Mouse (Mus musculus): ENCODE measurements at regions not wholly inside any gene's neighbourhood (a gene's known extent, or its start where the extent isn't known, plus 50 kb on each side); places are given as distances from the start of the nearest gene placed in this dataset.
A peak's percentile ranks its signal among the peaks of the same experiment; 100 is the strongest.
"Not testable (repeated sequence)": the region's sequence is repeated elsewhere in the genome, so short reads cannot be mapped to it uniquely, and the experiment has no call there.

DNA sequence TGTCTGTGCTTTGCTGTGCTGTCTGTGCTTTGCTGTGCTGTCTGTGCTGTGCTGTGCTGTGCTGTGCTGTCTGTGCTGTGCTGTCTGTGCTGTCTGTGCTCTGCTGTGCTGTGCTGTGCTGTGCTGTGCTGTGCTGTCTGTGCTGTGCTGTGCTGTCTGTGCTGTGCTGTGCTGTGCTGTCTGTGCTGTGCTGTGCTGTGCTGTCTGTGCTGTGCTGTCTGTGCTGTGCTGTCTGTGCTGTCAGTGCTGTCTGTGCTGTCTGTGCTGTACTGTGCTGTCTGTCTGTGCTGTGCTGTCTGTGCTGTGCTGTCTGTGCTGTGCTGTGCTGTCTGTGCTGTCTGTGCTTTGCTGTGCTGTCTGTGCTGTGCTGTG is 196.5 kb downstream of the Tcp10c start:
- not testable (repeated sequence) for DNase-seq (ENCODE audit: low read depth, low spot score)

DNA sequence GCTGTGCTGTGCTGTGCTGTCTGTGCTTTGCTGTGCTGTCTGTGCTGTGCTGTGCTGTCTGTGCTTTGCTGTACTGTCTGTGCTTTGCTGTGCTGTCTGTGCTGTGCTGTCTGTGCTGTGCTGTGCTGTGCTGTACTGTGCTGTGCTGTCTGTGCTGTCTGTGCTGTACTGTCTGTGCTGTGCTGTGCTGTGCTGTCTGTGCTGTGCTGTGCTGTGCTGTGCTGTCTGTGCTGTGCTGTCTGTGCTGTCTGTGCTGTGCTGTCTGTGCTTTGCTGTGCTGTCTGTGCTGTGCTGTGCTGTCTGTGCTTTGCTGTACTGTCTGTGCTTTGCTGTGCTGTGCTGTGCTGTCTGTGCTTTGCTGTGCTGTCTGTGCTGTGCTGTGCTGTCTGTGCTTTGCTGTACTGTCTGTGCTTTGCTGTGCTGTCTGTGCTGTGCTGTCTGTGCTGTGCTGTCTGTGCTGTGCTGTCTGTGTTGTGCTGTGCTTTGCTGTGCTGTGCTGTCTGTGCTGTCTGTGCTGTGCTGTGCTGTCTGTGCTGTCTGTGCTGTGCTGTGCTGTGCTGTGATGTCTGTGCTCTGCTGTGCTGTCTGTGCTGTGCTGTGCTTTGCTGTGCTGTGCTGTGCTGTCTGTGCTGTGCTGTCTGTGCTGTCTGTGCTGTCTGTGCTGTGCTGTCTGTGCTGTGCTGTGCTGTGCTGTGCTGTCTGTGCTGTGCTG is 197.5 kb downstream of the Tcp10c start:
- peak; percentile 44 for DNase-seq (ENCODE audit: low read depth, low spot score)

DNA sequence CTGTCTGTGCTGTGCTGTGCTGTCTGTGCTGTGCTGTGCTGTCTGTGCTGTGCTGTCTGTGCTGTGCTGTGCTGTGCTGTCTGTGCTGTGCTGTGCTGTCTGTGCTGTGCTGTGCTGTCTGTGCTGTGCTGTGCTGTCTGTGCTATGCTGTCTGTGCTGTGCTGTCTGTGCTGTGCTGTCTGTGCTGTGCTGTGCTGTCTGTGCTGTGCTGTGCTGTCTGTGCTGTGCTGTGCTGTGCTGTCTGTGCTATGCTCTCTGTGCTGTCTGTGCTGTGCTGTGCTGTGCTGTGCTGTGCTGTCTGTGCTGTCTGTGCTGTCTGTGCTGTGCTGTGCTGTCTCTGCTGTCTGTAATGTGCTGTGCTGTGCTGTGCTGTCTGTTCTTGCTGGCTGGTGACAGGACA is 198.5 kb downstream of the Tcp10c start:
- DNase-seq (ENCODE audit: low read depth, low spot score): not testable (repeated sequence)

DNA sequence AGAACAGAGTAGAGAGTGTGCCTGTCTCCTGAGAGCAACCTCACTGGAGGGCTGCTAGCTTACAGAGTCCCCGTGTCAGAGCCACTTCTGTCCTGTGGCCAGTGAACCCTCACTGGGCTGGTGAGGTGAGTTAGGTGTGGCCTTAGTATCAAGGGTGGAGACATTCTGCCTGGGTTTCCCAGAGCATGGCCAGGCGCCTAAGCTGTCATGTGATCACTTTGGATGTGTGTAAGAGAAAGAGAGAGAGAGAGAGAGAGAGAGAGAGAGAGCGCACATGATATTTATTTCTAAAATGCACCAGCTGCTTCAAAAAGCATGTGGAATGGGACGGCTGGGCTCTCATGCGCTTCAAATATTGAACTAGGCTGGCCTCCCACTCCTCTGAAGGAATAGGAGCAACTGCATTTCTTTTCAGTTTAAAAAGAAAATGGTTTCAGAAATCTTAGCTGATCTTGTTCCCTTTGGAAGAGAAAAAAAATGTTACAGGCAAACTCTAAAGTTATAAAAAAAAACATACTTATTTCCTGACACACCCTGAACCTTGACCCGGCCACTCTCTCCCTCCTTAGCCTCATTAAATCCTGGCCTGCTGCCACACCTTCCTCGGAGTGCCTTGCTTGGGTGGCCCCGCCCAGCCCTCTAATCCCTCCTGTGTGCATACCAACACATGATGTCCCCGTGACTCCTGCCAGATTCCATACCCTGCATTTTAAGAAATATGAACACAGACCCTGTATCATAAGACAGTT is 201.1 kb downstream of the Tcp10c start:
- not testable (repeated sequence) for DNase-seq (ENCODE audit: low read depth, low spot score)

DNA sequence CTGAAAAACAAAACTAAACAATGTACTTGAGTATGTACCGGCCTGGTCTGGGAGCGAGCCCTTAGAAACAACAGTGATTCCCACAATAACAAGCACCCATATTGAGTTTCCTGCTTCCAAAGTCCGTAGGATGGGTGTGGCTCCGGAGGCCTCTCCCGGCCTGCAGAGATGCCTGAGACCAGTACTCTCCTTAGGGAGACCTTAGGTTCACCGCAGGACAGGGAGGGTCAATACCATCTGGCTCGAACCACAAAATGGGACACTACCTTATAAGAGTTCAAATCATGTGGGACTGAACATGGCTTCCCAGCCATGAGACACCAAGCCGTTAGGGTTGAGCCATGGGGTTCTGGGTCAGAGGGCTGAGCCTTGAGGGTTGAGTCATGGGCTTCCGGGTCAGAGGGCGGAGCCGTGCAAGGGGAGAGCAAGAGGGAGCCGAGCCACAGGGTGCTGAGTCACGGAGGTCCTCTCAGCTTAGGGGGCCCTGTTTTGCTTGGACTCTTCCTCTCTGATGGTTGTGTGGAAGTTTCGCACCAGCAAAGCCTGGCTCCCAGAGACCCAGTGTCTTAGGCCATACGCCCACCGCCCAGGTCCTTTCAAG is 201.8 kb downstream of the Tcp10c start:
- DNase-seq (ENCODE audit: low read depth, low spot score): not testable (repeated sequence)

DNA sequence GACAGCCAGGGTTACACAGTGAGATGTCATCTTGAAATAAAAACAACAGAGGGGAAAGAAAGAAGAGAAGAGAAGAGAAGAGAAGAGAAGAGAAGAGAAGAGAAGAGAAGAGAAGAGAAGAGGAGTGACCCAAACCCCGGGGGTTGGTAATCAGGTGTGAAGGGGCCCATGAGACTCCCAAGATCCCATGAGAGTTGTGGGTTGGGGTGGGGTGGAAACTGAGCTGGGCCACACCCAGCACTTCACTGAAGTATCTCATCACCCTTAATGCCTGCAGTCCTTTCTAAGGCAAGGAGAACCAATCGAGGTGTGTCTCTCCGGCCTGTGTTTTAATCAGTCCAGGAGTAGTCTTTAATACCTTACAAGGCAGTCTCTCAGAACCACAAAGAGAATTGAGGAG is 201.5 kb upstream of the Afdn start:
- no peak for DNase-seq (ENCODE audit: low read depth, low spot score)

DNA sequence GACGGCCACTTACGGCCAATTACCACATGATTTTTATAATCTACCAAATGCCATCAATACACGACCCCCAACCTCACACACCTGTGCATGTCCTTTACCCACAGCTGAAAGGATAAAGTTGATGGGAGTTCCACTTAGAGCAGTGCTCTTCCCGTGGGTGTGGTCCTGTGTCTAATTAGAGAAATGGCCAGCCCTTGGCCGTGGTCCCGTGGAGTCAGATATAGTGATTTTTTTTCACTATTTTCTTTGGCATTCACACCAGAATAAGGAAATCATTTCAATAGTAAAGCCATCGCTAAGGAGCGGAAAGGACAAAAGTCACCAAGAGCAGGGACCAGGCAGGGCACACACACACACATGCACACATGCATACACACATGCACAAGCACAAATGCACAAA is 199.0 kb upstream of the Afdn start:
- DNase-seq (ENCODE audit: low read depth, low spot score): no peak

DNA sequence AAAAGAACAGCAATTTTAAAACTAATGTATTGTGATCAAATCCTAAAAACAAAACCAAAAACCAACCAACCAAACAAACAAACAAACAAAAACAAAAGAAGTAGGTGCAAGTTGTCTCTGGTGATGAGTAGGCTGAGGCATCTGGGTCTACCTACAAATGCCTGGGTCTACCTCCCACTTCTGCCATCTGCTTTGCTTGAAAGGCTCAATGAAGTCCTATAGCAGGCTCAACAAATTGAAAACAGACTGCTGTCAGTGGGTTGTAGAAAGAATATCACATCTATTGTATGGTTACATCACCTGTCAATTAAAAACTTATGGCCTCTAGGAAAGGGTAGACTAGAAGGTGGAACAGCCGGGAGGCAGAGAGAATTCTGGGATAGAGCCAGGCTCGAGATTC is 197.4 kb upstream of the Afdn start:
- no peak for DNase-seq (ENCODE audit: low read depth, low spot score)

DNA sequence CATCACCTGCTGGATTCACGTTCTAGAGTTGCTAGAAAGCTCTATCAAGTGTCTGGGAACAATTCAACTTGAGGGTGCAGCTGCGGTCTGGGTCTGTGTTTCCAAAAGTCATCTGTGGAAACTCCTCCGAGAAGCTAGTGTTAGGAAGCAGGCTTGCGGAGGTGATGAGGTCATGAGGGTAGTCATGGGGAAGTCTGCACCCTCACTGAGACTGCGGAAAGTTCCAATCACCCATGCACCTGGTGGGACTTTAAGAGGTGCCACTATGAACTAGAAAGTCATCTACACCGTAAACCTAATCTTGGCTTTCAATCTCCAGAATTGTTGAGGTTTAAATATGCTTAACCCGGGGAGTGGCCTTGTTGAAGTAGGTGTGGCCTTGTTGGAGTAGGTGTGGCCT is 195.5 kb upstream of the Afdn start:
- DNase-seq (ENCODE audit: low read depth, low spot score): no peak

DNA sequence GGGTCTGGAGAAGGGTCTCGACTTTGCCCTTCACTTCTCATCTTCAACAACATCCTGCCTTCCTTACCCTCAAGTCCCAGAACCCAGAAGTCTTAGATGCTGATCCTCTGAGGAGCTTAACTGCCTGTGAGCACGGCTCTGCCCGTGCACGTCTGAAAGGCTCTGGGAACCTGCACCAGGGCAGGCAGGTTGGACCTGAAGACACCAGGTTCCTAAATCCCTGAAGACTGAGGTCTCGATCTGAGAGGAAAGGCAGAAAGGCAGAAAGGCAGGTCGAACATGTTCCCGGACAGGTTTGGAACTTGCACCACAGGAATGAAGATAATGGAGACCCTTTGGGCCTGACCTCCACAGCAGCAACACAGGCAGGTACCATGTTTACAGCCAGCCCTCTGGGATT is 193.7 kb upstream of the Afdn start:
- no peak for DNase-seq (ENCODE audit: low read depth, low spot score)

DNA sequence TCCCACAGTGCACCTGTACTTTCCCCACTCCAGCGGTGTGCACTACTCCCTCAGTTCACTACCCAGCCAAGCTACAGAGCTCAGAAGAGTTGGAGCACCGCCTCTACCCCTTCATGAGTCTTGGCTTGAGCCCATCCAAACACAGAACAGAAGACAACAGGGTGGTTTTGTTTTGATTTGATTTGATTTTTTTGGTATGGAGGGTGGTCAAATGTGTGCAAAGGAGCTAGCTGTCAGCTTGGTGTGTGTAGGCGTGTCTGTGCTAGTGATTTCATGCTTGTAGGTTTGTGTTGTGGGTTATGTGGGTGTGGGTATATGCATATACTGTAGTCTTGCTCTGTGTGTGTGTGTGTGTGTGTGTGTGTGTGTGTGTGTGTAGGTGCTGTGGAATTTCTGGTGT is 193.2 kb upstream of the Afdn start:
- no peak for DNase-seq (ENCODE audit: low read depth, low spot score)

DNA sequence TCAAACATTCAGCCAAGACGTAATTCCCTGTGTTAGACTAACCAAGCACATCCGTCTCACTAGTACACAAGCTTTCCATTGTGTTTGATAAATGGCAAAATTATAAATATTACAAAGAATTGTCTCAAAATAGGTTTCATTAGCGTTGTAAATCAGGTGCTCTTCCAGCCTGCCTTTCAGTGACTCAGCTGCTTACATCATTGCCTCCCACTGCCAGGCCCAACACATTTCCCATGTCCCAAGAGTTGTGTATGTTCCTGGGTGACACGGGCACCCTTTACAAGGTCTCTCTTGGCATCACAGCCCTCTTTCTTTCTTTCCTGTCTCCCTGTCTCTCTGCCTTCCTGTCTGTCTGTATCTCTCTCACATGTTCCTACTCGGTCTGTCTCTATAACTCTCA is 189.5 kb upstream of the Afdn start:
- no peak for DNase-seq (ENCODE audit: low read depth, low spot score)

DNA sequence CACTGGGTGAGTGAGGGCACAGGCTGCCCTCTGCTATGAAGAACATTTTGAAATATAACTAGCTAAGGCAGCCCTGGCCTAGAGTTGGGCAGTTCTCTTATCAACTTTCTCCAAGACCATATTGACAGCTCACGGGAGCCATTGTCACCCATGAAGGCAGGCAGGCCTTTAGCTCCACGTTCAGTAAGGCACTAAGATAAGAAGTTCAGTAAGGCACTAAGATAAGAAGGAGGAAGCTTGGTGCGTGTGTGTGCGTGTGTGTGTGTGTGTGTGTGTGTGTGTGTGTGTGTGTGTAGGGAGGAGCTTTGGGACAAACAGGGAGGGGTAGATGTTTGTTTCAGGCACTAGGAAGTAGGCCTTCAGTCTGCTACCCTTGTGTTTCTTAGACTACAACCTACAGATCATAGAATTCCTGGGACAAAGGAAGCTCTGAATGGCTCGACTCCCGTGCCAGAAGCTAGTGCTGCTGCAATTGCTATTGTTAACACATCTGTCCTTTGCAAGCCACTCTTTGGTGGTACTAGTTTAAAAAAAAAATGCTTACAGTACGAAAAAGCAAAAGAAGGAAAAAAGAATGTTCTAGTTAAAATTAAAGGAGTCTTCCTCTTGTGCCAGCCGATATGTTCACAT is 188.0 kb upstream of the Afdn start:
- DNase-seq (ENCODE audit: low read depth, low spot score): no peak

DNA sequence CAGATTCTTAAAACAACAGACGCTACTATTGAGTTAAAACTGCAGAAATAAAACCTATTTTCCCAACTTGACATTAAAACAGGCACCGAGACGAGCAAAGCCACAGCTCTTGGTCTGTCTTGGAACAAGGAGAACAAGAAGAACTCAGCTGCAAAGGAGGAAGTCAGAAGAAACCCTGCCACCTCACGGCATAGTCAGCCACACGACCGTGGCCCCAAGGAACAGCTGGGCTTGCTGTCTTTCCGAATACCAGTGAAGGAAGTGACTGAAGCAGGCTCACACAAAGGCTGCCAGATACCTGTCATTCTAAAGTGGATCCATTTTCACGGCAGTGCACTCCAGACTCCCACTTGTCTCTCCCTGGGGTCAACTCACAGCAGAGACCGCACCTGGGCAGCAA is 187.3 kb upstream of the Afdn start:
- no peak for DNase-seq (ENCODE audit: low read depth, low spot score)

DNA sequence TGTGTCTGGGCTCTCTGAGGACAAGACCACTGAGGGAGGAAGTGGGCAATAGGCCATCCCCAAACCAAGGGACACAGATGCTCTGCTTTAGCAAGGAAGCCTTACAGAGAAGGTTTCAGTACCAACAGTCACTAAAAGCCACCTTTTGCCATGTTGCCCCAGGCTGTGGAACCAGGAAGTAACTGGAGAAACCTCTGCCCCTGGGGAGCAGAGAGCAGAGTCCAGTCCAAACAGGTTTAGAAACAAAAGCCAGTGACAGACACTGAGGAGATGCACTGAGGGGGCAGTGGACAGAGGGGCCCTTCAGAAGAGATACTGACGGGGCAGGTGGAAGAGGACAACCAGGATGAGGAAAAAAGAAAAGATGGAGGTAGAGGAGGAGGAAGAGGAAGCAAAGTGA is 186.2 kb upstream of the Afdn start:
- no peak for DNase-seq (ENCODE audit: low read depth, low spot score)

DNA sequence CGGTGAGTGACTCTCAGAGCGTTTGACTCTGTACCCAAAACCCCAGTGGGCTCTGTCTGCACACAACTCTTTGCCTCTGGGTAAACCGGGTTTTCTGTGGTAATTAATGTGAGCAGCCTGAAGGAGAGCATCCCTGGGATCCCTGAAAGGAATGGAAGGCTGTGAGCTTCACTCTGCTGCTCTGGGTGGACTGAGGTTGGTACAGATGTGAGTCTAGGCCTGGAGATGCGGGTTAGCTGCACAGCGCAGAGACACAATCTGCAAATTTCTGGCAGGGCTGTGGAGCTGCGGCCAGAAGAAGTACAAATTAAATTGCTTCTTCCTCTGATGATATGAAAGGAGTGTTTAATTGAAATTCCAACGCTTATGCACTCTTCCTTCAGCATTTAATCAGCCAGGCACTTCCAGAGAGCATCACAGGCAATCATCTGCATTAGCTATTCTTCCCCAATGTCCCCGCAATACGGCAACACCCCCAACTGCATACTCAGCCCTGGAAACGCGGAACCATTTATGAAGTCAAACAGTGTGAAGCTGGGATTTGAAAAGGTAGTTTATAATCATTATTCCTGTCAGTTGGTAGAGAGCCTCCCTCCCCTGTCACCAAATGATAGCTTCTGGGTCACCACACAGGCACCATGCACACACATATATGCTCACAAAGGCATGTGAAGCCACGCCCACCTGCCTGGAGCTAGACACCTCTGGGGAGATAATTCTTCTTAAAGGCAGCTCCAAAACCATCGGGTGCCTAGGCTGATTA is 185.5 kb upstream of the Afdn start:
- no peak for DNase-seq (ENCODE audit: low read depth, low spot score)

DNA sequence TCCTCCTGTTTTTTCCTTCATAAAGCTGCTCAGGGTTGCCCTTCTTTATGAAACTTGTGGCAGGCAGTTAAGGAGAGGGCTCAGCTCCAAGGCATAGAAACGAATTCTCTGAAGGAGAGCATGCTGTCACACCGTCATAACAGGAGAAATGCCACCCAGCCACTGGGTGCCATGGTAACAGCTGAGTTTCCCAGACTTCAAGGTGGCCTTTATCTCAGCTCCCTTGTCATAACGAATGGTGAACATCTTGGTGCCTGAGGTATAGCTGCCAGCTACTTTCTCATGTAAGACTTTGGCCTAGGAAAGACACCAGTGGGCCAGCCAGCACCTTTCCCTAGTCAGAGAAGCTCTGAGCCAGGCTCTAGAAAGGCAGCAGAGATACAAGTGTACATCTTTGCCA is 182.5 kb upstream of the Afdn start:
- no peak for DNase-seq (ENCODE audit: low read depth, low spot score)

DNA sequence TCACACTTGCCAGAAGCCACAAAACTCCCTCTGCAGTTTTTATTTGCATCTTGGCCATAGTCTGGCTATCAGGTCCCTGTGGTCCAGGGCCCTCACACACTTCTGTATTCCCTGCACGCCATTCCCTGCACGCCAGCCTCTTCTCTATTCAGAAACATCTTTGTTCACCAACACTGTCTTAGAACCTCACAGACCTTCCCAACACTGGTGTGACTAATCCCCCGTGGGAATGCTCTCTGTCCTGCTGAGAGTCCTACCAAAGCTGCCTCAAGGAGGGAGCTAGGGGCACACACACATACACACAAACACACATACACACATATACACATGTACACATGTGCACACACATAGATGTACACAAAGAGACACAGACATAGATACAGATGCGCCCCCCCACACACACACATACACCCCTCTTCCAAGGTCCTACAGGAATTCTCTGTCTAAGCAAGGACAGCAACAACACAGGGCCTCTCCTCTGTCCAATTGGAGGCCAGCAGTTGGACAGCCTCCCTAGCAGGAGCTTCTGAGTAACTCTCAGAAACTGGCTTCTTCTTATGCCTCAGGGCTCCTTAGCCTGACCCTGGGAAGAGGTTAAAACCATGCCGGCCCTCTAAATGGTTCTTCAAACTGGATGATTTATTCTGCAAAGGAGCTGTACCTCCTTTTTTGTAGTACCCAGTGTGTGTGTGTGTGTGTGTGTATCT is 179.0 kb upstream of the Afdn start:
- no peak for DNase-seq (ENCODE audit: low read depth, low spot score)

DNA sequence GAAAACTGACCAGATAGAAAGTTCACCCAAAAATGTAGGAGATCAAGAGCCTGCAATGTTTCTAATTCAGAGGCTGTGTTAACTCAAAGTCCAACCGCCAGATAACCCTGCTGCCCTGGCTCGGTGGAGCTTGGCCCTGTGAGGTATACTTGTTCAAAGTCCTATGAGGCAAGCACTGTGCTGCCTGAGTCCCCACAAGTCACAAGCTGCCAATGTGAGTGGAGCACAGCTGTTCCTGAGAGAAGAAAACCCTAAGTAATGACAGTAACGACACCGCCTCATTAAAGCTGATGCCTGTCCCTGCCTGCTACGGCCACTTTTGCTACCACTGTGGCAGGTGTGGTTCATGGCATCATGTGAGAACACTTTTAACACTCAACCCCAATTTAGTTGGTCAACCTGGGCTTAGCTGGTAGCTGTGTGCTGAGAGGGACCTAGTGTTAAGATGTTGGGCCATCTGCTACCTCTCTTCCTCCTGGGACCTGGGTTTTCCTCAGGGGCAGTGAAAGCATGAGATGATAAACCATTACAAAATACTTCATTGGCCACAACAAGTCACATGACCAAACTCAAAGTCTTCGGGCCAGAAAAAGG is 178.2 kb upstream of the Afdn start:
- DNase-seq (ENCODE audit: low read depth, low spot score): no peak

DNA sequence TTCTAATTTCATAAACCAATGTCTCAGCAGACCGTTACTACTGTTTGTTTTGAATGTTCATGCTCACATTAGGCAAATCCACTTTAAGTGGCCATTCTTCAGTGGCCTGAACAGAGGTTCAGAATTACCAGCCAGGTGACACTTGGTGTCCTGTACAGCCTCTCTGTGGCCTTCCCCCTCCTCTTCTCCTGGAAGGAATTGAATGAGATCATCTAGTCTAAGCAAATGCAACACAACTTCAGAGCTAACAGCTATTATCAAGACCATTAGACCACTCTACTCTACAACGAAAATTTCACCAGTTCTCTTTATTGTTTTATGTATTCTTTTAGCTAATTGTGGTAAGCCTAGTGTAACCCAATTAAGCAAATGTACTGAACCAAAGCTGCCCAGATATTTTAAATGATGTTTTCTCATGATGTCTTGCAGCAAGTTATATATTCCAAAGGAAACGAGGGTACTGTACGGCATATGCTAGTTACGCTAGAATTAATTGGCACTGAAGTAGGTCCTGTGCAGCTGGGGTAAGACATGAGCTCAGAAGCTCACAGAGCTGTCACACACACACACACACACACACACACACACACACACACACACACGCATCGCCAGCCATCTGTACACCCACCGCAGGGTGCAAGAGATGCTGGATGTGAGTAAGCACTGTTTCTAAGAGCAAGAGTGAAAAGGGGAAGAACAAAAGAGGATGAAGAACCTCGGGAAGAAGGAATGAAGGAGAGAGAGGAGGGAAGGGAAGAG is 176.7 kb upstream of the Afdn start:
- no peak for DNase-seq (ENCODE audit: low read depth, low spot score)

Measured in retina, postnatal 7 days (tissue).